Mouse (Mus musculus) intestine, embryonic 16.5 days (tissue): ENCODE data around the gene 4933416C03Rik. TPM values are rescaled to one million over a fixed set of nuclear protein-coding genes. Genes with fewer than 3 reads are reported as not detected.

Source experiments
- ATAC-seq: fragments of 200-750 bp; cut with Nextera tagmentation; 2 replicates; pipeline ENCODE4 v1.8.0; 2017; ENCODE audit warnings: moderate TSS enrichment, moderate library complexity
- H3K27ac ChIP-seq: fragments of 300-500 bp; sonication (generic); 2 replicates; pipeline ENCODE4 v1.5.1; 2014; ENCODE audit warnings: mild to moderate bottlenecking, low read length
- H3K27me3 ChIP-seq: fragments of 300-500 bp; sonication (generic); replicated peaks from 2 replicates; pipeline ENCODE4 v1.6.1; 2014; ENCODE audit warnings: low read length, control low read depth, mixed read lengths; ENCODE audit not compliant: control insufficient read depth, insufficient read depth
- H3K36me3 ChIP-seq: fragments of 300-500 bp; sonication (generic); 2 replicates; pipeline ENCODE4 v1.6.1; 2014; ENCODE audit warnings: low read length, control low read depth; ENCODE audit not compliant: control insufficient read depth, insufficient read depth
- H3K4me1 ChIP-seq: fragments of 300-500 bp; sonication (generic); 2 replicates; pipeline ENCODE4 v1.6.1; 2014; ENCODE audit warnings: low read length, control low read depth, mixed read lengths; ENCODE audit not compliant: control insufficient read depth, insufficient read depth
- H3K4me2 ChIP-seq: fragments of 300-500 bp; sonication (generic); 2 replicates; pipeline ENCODE4 v1.6.1; 2014; ENCODE audit warnings: low read depth, low read length, control low read depth
- H3K4me3 ChIP-seq: fragments of 300-500 bp; sonication (generic); 2 replicates; pipeline ENCODE4 v1.5.1; 2014; ENCODE audit warnings: mild to moderate bottlenecking, low read length
- H3K9ac ChIP-seq: fragments of 300-500 bp; sonication (generic); 2 replicates; pipeline ENCODE4 v1.6.1; 2014; ENCODE audit warnings: low read depth, low read length
- H3K9me3 ChIP-seq: fragments of 300-500 bp; sonication (generic); 2 replicates; pipeline ENCODE4 v1.6.1; 2016; ENCODE audit warnings: low read length, control low read depth; ENCODE audit not compliant: control insufficient read depth
- WGBS: fragments of 180-500 bp; shearing (Covaris S2); extraction: QIAGEN DNeasy Blood & Tissue Kit; methylation state at CpG from one replicate; pipeline ENCODE4 v1.1.7; 2014; 5-methylcytosine and 5-hydroxymethylcytosine counted together
- polyA plus RNA-seq: library from polyadenylated mRNA; unstranded; fragments of >200 nt; fragmentation: Nextera tagmentation; extraction: Ambion mirVana; gene quantifications from 2 replicates; pipeline ENCODE4 v1.2.1, GENCODE M21; 2015

4933416C03Rik gene
- polyA plus RNA-seq, 1 experiment from 2014 or later: not detected

- no peak overlapping the region for H3K27ac ChIP-seq
- no peak overlapping the region for H3K9ac ChIP-seq
- H3K4me3 ChIP-seq: no peak overlapping the region
- ATAC-seq: no peak
- 71% methylated on average over 3 of the region's 3 CpGs for WGBS
- H3K27me3 ChIP-seq: no peaks in the 10 kb centered on the region
- no peaks in the 10 kb centered on the region for H3K9me3 ChIP-seq
- H3K4me1 ChIP-seq: no peaks in the 10 kb centered on the region
- no peak overlapping the region for H3K4me2 ChIP-seq
- H3K36me3 ChIP-seq: no peaks in the 10 kb centered on the region
Measured at GRCm38 (mm10) chr10:116130401-116130800, 16.7 kb upstream of the 4933416C03Rik start.

- H3K9me3 ChIP-seq: no peaks in the 10 kb centered on the region
- no peak overlapping the region for H3K4me2 ChIP-seq
- H3K36me3 ChIP-seq: no peaks in the 10 kb centered on the region
- 67% methylated on average over 5 of the region's 5 CpGs for WGBS
- no peak overlapping the region for H3K9ac ChIP-seq
- no peak for ATAC-seq
- no peak overlapping the region for H3K4me3 ChIP-seq
- H3K4me1 ChIP-seq: no peaks in the 10 kb centered on the region
- H3K27me3 ChIP-seq: no peaks in the 10 kb centered on the region
- no peak overlapping the region for H3K27ac ChIP-seq
Measured at GRCm38 (mm10) chr10:116125364-116125763, 11.6 kb upstream of the 4933416C03Rik start.

- Histone ChIP-seq H3K4me3 (no peak overlapping the region), H3K27me3 (no peaks in the 10 kb centered on the region), H3K36me3 (no peaks in the 10 kb centered on the region), H3K9me3 (no peaks in the 10 kb centered on the region), H3K27ac (no peak overlapping the region), H3K9ac (no peak overlapping the region), H3K4me1 (no peaks in the 10 kb centered on the region), H3K4me2 (no peak overlapping the region)
- WGBS: 86% methylated on average over 2 of the region's 2 CpGs
- no peak for ATAC-seq
Measured at GRCm38 (mm10) chr10:116123808-116124207, 10.1 kb upstream of the 4933416C03Rik start.

GRCm38 (mm10) chr10:116121463-116121862, 7.7 kb upstream of the 4933416C03Rik start:
- Histone ChIP-seq H3K27me3 (no peaks in the 10 kb centered on the region), H3K4me3 (no peak overlapping the region), H3K9ac (no peak overlapping the region), H3K36me3 (no peaks in the 10 kb centered on the region), H3K9me3 (no peaks in the 10 kb centered on the region), H3K4me1 (no peaks in the 10 kb centered on the region), H3K4me2 (no peak overlapping the region), H3K27ac (no peak overlapping the region)
- no peak for ATAC-seq
- 80% methylated on average over 2 of the region's 2 CpGs for WGBS

- no peak overlapping the region for H3K27ac ChIP-seq
- H3K9me3 ChIP-seq: peaks cover 8% of the 10 kb centered on the region; the same call in 1 of the 2 replicates
- 59% methylated on average over 8 of the region's 8 CpGs for WGBS
- no peak overlapping the region for H3K4me3 ChIP-seq
- H3K4me2 ChIP-seq: no peak overlapping the region
- no peak overlapping the region for H3K9ac ChIP-seq
- H3K4me1 ChIP-seq: no peaks in the 10 kb centered on the region
- no peaks in the 10 kb centered on the region for H3K27me3 ChIP-seq
- H3K36me3 ChIP-seq: no peaks in the 10 kb centered on the region
- peak; percentile 28; the same call in 1 of the 2 replicates for ATAC-seq
Measured at GRCm38 (mm10) chr10:116117060-116117459, 3.3 kb upstream of the 4933416C03Rik start.

GRCm38 (mm10) chr10:116115881-116116677, 2.4 kb upstream of the 4933416C03Rik start:
- Histone ChIP-seq H3K9ac (no peak overlapping the region), H3K27me3 (no peaks in the 10 kb centered on the region), H3K36me3 (no peaks in the 10 kb centered on the region), H3K9me3 (peaks cover 8% of the 10 kb centered on the region; the same call in 1 of the 2 replicates), H3K27ac (no peak overlapping the region), H3K4me3 (no peak overlapping the region), H3K4me2 (no peak overlapping the region), H3K4me1 (no peaks in the 10 kb centered on the region)
- 46% methylated on average over 4 of the region's 4 CpGs for WGBS
- ATAC-seq: peak; percentile 36; the same call in 1 of the 2 replicates

- WGBS: 96% methylated on average over 11 of the region's 11 CpGs
- Histone ChIP-seq H3K27me3 (no peaks in the 10 kb centered on the region), H3K27ac (no peak overlapping the region), H3K9ac (no peak overlapping the region), H3K4me2 (no peak overlapping the region), H3K9me3 (peaks cover 8% of the 10 kb centered on the region; the same call in 1 of the 2 replicates), H3K4me3 (no peak overlapping the region), H3K4me1 (no peaks in the 10 kb centered on the region), H3K36me3 (no peaks in the 10 kb centered on the region)
- no peak for ATAC-seq
Measured at GRCm38 (mm10) chr10:116112868-116113267, 849 bp downstream of the 4933416C03Rik start.

- H3K4me2 ChIP-seq: no peak overlapping the region
- H3K4me3 ChIP-seq: no peak overlapping the region
- H3K4me1 ChIP-seq: no peaks in the 10 kb centered on the region
- no peak overlapping the region for H3K9ac ChIP-seq
- ATAC-seq: no peak
- WGBS: 83% methylated on average over 1 of the region's 1 CpGs
- no peak overlapping the region for H3K27ac ChIP-seq
- no peaks in the 10 kb centered on the region for H3K27me3 ChIP-seq
- peaks cover 5% of the 10 kb centered on the region; the same call in 1 of the 2 replicates for H3K9me3 ChIP-seq
- no peaks in the 10 kb centered on the region for H3K36me3 ChIP-seq
Measured at GRCm38 (mm10) chr10:116108730-116109129, 5.0 kb downstream of the 4933416C03Rik start.

- Histone ChIP-seq H3K36me3 (no peaks in the 10 kb centered on the region), H3K9me3 (no peaks in the 10 kb centered on the region), H3K27me3 (no peaks in the 10 kb centered on the region), H3K4me2 (no peak overlapping the region), H3K4me3 (no peak overlapping the region), H3K27ac (no peak overlapping the region), H3K9ac (no peak overlapping the region), H3K4me1 (no peaks in the 10 kb centered on the region)
- no peak for ATAC-seq
- 72% methylated on average over 4 of the region's 4 CpGs for WGBS
Measured at GRCm38 (mm10) chr10:116108176-116108575, 5.5 kb downstream of the 4933416C03Rik start.
